Mouse (Mus musculus) testis, postnatal 10 days (tissue): ENCODE measurements around the gene Pxt1.
A peak's percentile ranks its signal among the peaks of the same experiment; 100 is the strongest.

Experiments used
- DNase-seq: peaks from one replicate; pipeline ENCODE4 v3.0.0; 2021; ENCODE audit warnings: low spot score

Gene Pxt1

GRCm38 (mm10) chr17:28947011-28947939 is 3.6 kb upstream of the Pxt1 start:
- DNase-seq, result no peak

DNA sequence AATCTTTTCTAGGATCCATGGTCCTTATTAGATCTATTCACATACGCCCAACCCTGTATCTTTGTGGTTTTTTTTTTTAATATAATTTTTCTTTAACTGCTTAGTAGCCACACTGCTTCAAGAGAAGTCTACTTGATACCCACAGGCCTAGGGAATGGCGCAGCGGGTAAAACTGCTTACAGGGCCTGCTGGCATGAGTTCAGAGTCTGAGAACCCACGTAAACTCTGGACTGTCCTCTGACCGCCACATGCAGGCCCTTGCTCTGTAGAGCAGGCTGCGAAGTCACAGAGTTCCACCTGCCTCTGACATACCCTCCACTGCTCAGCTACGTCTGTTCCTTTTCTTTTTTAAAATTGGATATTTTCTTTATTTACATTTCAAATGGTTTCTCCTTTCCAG is 841 bp upstream of the Pxt1 start:
- no peak for DNase-seq

GRCm38 (mm10) chr17:28942101-28942500 is 1.5 kb downstream of the Pxt1 start:
- no peak for DNase-seq

- DNase-seq, result no peak
Observed at GRCm38 (mm10) chr17:28940776-28941555, 2.7 kb downstream of the Pxt1 start.

- DNase-seq, result peak; percentile 84
Observed at GRCm38 (mm10) chr17:28936622-28937345, 6.9 kb downstream of the Pxt1 start.

GRCm38 (mm10) chr17:28936133-28936532 is 7.5 kb downstream of the Pxt1 start:
- no peak for DNase-seq

DNA sequence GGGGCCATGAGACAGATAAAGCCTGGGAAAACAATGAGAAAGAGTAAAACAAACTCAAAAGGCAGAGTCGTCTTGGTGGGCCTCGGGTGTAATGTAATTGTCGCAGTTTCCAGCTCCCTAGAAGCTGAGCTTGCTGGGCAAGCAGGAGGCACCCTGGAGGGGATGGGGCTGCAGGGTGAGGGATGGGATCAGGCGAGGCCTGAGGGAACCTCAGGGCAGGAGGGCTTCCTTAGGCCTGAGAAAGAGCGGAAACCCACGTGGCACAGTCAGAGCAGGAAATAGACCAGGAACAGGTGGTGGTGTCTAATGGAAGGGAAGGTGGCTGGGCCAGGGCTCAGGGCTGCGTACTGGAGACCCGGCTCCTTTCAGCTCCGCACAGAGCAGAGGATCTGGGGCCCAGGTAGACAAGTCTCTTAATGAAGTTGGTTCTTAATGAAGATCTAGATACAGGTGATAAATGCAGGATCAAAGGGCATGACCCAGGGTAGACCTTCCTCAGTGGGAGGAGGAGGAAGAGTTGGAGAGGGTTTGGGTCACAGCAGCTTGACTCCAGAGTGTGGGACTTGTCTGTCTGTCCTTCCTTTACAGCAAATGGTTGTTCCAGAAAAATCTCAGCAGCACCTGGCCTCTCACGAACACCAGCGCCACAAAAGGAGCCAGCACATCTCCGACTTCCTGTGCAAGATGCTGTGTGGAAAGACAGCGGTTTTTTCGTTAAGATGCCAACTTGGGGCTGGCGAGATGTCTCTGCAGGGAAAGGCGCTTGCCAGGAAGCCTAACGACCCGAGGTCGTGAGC is 9.3 kb downstream of the Pxt1 start:
- no peak for DNase-seq

DNA sequence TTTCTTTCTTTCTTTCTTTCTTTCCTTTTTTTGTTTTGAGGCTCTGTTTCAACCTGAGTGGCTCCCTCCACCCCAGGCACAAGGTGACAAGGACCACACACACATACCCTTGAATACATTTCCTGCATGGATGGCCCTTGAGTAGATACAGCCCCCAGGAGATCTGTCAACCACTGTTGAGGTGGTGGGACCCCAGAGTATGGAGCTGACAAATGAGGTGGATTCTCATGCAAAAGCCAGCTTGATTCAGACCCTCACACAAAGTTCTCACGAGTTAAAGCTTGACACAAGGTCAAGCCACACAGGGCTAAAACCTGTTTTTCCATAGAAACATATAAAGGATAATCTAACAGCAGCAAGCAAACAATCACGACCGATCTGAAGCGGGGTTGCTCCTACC is 11.4 kb downstream of the Pxt1 start:
- DNase-seq, result no peak

- DNase-seq, result no peak
Observed at GRCm38 (mm10) chr17:28931436-28932211, 12.0 kb downstream of the Pxt1 start.

DNA sequence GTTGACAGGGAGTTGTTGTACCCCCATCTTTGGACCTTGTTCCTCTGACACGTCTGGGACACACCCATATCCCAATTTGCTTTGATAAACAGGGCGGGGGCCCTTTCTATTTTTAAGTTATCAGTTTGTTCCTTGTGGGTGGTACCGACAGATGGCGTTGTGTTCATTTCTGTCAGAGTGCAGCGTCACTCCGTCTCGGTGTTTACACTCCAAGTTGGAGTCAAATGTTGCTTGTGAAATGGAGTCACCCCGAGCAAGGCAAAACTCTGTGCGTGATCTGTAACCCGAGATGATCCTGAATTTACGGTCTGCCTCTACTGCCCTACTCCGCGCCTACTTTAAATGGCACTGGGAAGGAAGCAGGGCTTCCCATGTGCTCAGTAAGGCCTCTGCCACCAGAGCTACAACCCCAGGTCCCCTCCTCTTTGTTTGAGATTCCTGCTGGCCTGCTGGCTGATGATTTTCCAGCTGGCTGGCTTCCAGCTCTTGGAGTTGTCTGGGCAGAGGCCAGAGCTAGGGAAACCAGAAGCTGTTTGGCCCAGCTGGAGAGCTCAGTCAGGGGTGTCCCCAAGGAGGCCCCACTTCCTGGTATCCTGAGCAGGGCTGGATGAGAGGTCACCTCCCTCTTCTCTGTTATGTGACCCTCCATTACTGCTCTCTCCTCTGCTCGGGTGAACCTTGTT is 13.1 kb downstream of the Pxt1 start:
- DNase-seq, result peak; percentile 93

DNA sequence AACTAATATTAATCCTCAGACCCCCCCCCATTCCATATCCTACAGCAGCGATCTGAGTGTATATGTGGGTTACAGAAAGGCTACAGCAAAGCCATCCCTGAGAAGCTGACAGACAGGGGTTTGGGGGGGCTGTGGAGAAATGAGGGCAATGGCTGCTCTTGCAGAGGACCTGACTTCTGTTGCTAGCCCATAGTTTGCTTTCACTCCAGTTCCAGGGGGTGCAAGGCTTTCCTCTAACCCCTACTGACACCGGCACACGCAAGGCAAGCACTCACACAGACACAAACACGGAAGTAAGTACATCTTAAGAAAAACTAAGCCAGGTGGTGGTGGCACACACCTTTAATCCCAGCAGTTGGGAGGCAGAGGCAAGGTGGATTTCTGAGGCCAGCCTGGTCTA is 14.3 kb downstream of the Pxt1 start:
- no peak for DNase-seq

- no peak for DNase-seq
Observed at GRCm38 (mm10) chr17:28928004-28928403, 15.6 kb downstream of the Pxt1 start.

GRCm38 (mm10) chr17:28926866-28927635 is 16.6 kb downstream of the Pxt1 start:
- DNase-seq, result peak; percentile 72

DNA sequence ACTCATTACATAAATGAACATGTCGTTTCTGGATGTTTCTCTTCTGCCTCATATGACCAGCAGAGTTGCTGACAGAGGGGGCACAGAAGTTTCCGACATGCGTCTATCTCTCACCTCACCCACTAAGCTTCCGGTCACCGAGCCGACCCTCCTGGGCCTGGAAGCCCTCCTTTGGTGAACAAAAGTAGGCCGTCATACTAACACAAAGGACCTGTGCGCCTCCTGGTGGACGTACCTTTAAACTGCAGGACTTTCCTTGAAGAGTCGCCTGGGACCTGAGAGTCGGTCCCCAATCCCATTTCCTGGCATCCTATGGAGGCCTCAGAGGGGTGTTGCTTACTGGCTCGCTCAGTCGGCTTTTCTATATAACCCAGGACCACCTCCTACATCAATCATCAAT is 17.3 kb downstream of the Pxt1 start:
- DNase-seq, result peak; percentile 90

DNA sequence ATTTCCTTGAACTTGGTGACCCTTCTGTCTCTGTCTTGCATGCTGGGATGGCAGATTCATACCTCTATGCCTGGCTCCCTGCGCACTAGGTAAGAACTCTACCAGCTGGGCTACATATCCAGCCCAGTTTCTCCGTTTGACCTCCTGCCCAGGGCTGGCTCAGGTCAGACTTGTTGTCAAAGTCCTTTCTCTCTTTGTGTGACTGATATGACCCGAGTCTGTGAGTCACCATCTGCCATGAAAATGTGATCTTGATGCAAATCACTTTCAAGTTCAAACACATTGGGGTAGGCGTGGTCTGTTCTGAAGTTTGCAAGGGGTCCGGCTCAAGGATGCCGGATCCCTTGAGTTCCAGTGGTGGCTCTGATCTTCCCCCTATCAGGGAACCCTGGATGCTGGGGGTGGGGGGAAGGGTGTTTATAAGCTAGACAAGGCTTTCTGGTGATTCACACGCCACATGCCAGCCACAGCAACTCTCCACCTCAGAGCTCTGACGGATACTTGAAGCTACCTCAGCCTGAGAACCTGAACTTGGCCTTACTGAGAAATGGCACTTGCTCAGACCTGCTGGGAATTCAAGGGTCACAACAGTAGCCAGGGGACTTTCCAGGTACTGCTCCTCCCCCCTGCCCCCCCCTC is 18.6 kb downstream of the Pxt1 start:
- DNase-seq, result peak; percentile 32

DNA sequence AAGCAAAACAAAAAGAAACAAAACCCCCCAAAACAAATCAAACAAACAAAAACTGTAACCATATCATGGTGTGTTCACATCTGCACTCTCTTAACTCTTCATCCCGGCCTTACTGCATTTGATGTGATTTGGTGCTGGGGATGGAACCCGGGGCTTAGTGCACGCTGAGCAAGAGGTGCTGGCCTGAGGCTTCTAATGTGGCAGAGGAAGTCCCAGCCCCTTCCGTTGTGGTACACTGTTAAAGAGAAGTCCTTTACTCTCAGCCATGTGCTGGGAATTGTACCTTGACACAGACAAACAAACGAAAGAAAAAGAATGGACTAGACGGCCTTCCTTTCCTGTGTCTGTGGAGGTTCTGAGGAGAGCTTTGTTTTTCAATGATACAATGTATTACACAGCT is 21.5 kb downstream of the Pxt1 start:
- DNase-seq, result no peak

GRCm38 (mm10) chr17:28921086-28921485 is 22.6 kb downstream of the Pxt1 start:
- DNase-seq, result no peak

GRCm38 (mm10) chr17:28916520-28916919 is 27.1 kb downstream of the Pxt1 start:
- DNase-seq, result no peak

- no peak for DNase-seq
Observed at GRCm38 (mm10) chr17:28915060-28915628, 28.5 kb downstream of the Pxt1 start, which contains the start of gene 4930539E08Rik. 4930539E08Rik (minus strand) TSS chr17:28915324.
